Mouse (Mus musculus) bone marrow macrophage, adult 2 months (primary cell): ENCODE measurements around the gene Crybb2.

Experiments used
- CTCF ChIP-seq: IDR thresholded peaks from 2 replicates; pipeline ENCODE4 v1.5.1; 2012; ENCODE audit warnings: low read depth, mild to moderate bottlenecking, low read length, moderate library complexity
- POLR2A ChIP-seq: IDR thresholded peaks from 2 replicates; pipeline ENCODE4 v1.6.1; 2012; ENCODE audit warnings: mild to moderate bottlenecking, low read depth, low read length, borderline replicate concordance

DNA sequence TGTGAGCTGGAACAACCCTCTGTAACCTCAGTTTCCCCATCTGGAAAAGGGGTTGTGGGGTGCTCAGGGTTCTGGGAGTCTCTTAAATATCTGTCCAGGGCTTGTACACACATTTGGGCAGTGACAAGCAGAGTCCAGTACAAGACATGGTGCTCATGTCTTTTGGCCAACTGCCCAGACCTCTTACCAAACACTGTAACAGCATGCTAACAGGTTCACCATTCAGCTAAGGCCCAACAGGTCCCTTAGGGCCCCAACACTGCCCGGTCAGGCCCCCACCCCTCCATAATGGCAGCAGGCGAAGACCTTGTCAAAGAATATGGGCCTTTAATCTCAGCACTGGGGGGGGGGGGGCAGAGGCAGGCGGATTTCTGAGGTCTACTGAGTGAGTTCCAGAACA is 37.8 kb upstream of the Crybb2 start:
- TF ChIP-seq CTCF, result no peak
- no peak for TF ChIP-seq POLR2A
